Mouse (Mus musculus) cortical plate, adult 2 months (tissue): ENCODE data around the gene Tm7sf2. TPM values are rescaled to one million over a fixed set of nuclear protein-coding genes. Genes with fewer than 3 reads are reported as not detected.

ENCODE experiments used
- H3K27ac ChIP-seq: fragments of 200-500 bp; 2 replicates; pipeline ENCODE4 v1.5.1; 2012; ENCODE audit warnings: low read length, control low read depth, inconsistent platforms; ENCODE audit not compliant: insufficient read depth
- H3K4me1 ChIP-seq: fragments of 200-500 bp; 2 replicates; pipeline ENCODE4 v1.6.1; 2011; ENCODE audit warnings: low read length; ENCODE audit not compliant: control insufficient read depth, insufficient read depth
- H3K4me3 ChIP-seq: fragments of 200-500 bp; 2 replicates; pipeline ENCODE4 v1.5.1; 2011; ENCODE audit warnings: mild to moderate bottlenecking, low read length, control low read depth; ENCODE audit not compliant: insufficient read depth
- CTCF ChIP-seq: fragments of 200-500 bp; IDR thresholded peaks from 2 replicates; pipeline ENCODE4 v1.5.1; 2011; ENCODE audit warnings: mild to moderate bottlenecking, control low read depth, low read length; ENCODE audit not compliant: insufficient read depth; ENCODE audit errors: extremely low read depth
- POLR2A ChIP-seq: fragments of 200-500 bp; IDR thresholded peaks from 2 replicates; pipeline ENCODE4 v1.6.1; 2011; ENCODE audit warnings: mild to moderate bottlenecking, low read length, control low read depth; ENCODE audit not compliant: insufficient read depth; ENCODE audit errors: extremely low read depth
- polyA plus RNA-seq: library from polyadenylated mRNA; depleted of rRNA; stranded (reverse); fragments of >200 nt; gene quantifications from 2 replicates; pipeline ENCODE4 v1.2.3, GENCODE M21; 2012

Tm7sf2 gene
- polyA plus RNA-seq, 1 experiment: 59.3 TPM

- Histone ChIP-seq H3K4me1 (no peaks in the 10 kb centered on the region), H3K4me3 (no peak overlapping the region), H3K27ac (no peak overlapping the region)
- TF ChIP-seq POLR2A (no peak), CTCF (no peak)
Measured at GRCm38 (mm10) chr19:6030520-6031280, 37.5 kb downstream of the Tm7sf2 start.

- TF ChIP-seq POLR2A: no peak
- TF ChIP-seq CTCF: no peak
- Histone ChIP-seq H3K4me3 (no peak overlapping the region), H3K27ac (no peak overlapping the region), H3K4me1 (no peaks in the 10 kb centered on the region)
Measured at GRCm38 (mm10) chr19:6029426-6029825, 38.7 kb downstream of the Tm7sf2 start.

GRCm38 (mm10) chr19:6028991-6029390, 39.2 kb downstream of the Tm7sf2 start:
- Histone ChIP-seq H3K27ac (no peak overlapping the region), H3K4me3 (no peak overlapping the region), H3K4me1 (no peaks in the 10 kb centered on the region)
- TF ChIP-seq POLR2A (no peak), CTCF (no peak)

- no peak overlapping the region for H3K4me3 ChIP-seq
- H3K27ac ChIP-seq: no peak overlapping the region
- TF ChIP-seq CTCF (no peak), POLR2A (no peak)
- H3K4me1 ChIP-seq: no peaks in the 10 kb centered on the region
Measured at GRCm38 (mm10) chr19:6023930-6024329, 44.2 kb downstream of the Tm7sf2 start.

- H3K27ac ChIP-seq: no peak overlapping the region
- no peak overlapping the region for H3K4me3 ChIP-seq
- H3K4me1 ChIP-seq: no peaks in the 10 kb centered on the region
- TF ChIP-seq CTCF (no peak), POLR2A (no peak)
Measured at GRCm38 (mm10) chr19:6023059-6023458, 45.1 kb downstream of the Tm7sf2 start.

DNA sequence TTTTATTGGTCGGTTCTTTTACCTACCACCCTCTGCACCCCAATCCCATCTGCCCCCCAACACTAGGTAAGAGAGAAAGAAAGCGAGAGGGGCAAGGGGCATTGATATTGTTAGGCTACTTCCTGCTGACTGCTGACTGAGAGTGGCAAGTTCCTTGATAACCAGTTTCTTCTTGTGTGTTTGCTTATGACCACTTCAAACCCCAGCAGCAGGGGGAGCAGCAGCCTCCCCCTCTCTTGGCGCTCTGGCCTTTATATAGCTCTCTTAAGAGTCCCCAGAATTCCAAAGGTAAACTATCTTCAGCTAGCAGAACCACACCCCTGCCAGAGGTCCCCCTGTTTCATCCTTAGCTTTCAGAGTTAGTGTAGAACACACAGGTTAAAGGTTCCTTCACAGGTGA, 47.9 kb downstream of the Tm7sf2 start:
- Histone ChIP-seq H3K4me1 (no peaks in the 10 kb centered on the region; the same call in 1 of the 2 replicates), H3K27ac (no peak overlapping the region), H3K4me3 (no peak overlapping the region)
- no peak for TF ChIP-seq CTCF
- no peak for TF ChIP-seq POLR2A

- no peaks in the 10 kb centered on the region; the same call in 1 of the 2 replicates for H3K4me1 ChIP-seq
- TF ChIP-seq POLR2A (no peak), CTCF (peak; percentile 87)
- no peak overlapping the region for H3K4me3 ChIP-seq
- H3K27ac ChIP-seq: no peak overlapping the region
Measured at GRCm38 (mm10) chr19:6018142-6019089, 49.8 kb downstream of the Tm7sf2 start.

GRCm38 (mm10) chr19:6016532-6016931, 51.6 kb downstream of the Tm7sf2 start:
- TF ChIP-seq CTCF: no peak
- TF ChIP-seq POLR2A: no peak
- H3K4me3 ChIP-seq: peak overlapping the region; percentile 66

GRCm38 (mm10) chr19:6015511-6016315, 52.5 kb downstream of the Tm7sf2 start, which contains the start of gene Capn1:
TSS of gene Capn1 (minus strand) at chr19:6015897.
- TF ChIP-seq CTCF (no peak), POLR2A (no peak)
- Histone ChIP-seq H3K4me1 (no peaks in the 10 kb centered on the region; the same call in 1 of the 2 replicates), H3K27ac (peak within 1 kb of the TSS; percentile 84), H3K4me3 (peak within 1 kb of the TSS; percentile 66)

More at GRCm38 (mm10) chr19:6016532-6016931, 51.6 kb downstream of the Tm7sf2 start:
- H3K4me1 ChIP-seq: no peaks in the 10 kb centered on the region; the same call in 1 of the 2 replicates
- no peak overlapping the region for H3K27ac ChIP-seq
